8 mouse cellular contexts compared by ENCODE assay signal in the genomic region with DNA sequence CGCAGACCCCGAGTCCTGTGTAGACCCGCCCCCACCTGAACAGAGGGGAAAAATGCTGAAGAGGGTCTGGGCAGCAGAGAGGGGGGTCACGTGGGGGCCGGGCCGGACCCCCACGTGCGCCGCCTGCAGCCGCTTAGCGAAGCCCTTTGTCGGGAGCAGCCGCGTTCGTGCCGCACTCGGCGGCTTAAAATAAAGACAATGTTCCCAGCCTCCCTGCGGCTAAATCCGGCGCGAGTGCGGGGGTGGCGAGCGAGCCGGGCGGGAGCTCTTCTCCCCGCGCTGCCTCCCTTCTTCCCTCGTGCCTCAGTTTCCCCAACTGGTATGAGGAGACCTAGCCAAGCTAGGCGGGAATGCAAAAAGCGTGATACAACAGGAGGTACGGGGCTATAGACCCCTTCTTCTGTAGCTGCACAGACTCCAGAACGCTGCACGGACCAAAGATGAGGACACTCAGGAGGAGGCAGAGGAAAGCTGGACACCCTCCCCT. TPM values are rescaled to one million over a fixed set of nuclear protein-coding genes. Genes with fewer than 3 reads are reported as not detected.
A peak's percentile ranks its signal among the peaks of the same experiment; 100 is the strongest.
DNase-seq lines count a peak whose midpoint lies in the region; ATAC-seq and TF ChIP-seq lines count a peak whose summit lies in the region.

No protein-coding gene starts in this region.

- 1% methylated on average over 35 of the region's 35 CpGs for WGBS in lung, adult 2 months
- under 1% methylated on average over 35 of the region's 35 CpGs for WGBS in embryonic facial prominence, embryonic 13.5 days
- 2% methylated on average over 35 of the region's 35 CpGs for WGBS in hindbrain, embryonic 12.5 days
- WGBS in limb, embryonic 13.5 days, result 2% methylated on average over 35 of the region's 35 CpGs

- no peaks in the 10 kb centered on the region for H3K36me3 ChIP-seq in embryonic facial prominence, embryonic 13.5 days
- H3K36me3 ChIP-seq in hindbrain, embryonic 12.5 days, result no peaks in the 10 kb centered on the region
- no peaks in the 10 kb centered on the region for H3K36me3 ChIP-seq in limb, embryonic 13.5 days

- H3K4me1 ChIP-seq in lung, adult 2 months (ENCODE audit: control insufficient read depth, insufficient read depth, low read length), result peaks cover 9% of the 10 kb centered on the region
- peaks cover 25% of the 10 kb centered on the region for H3K4me1 ChIP-seq in embryonic facial prominence, embryonic 13.5 days
- peaks cover 14% of the 10 kb centered on the region for H3K4me1 ChIP-seq in hindbrain, embryonic 12.5 days
- H3K4me1 ChIP-seq in limb, embryonic 13.5 days, result peaks cover 24% of the 10 kb centered on the region; the same call in 1 of the 2 replicates

- H3K9ac ChIP-seq in embryonic facial prominence, embryonic 13.5 days, result peak overlapping the region; percentile 71
- peak overlapping the region; percentile 70 for H3K9ac ChIP-seq in hindbrain, embryonic 12.5 days
- H3K9ac ChIP-seq in limb, embryonic 13.5 days, result peak overlapping the region; percentile 67

- DNase-seq in lung, adult 2 months, result no peak
- DNase-seq in lung, adult 18-20 months, result no peak
- DNase-seq in retina, postnatal 1 day, result peak; percentile 61
- DNase-seq in cerebellum, postnatal 14 days, result no peak
- DNase-seq in cerebellum, adult 9-10 months, result no peak

- no peak for TF ChIP-seq CTCF in lung, adult 2 months (IDR thresholded peaks at IDR 0.05; ENCODE audit: insufficient read depth, low read length)

- peak overlapping the region; percentile 95 for H3K4me2 ChIP-seq in embryonic facial prominence, embryonic 13.5 days
- H3K4me2 ChIP-seq in hindbrain, embryonic 12.5 days (replicated peaks), result peak overlapping the region; percentile 83
- peak overlapping the region; percentile 92 for H3K4me2 ChIP-seq in limb, embryonic 13.5 days (replicated peaks)

- peaks cover 11% of the 10 kb centered on the region; the same call in 1 of the 2 replicates for H3K27me3 ChIP-seq in embryonic facial prominence, embryonic 13.5 days
- H3K27me3 ChIP-seq in hindbrain, embryonic 12.5 days, result peaks cover 17% of the 10 kb centered on the region
- H3K27me3 ChIP-seq in limb, embryonic 13.5 days, result peaks cover 20% of the 10 kb centered on the region

- ATAC-seq in embryonic facial prominence, embryonic 13.5 days (ENCODE audit: insufficient number of reproducible peaks, insufficient read depth, low FRiP score, low TSS enrichment, low read depth), result no peak
- ATAC-seq in hindbrain, embryonic 12.5 days (ENCODE audit: low FRiP score), result peak; percentile 59
- ATAC-seq in limb, embryonic 13.5 days (ENCODE audit: low FRiP score, low read depth), result peak; percentile 67

- H3K27ac ChIP-seq in embryonic facial prominence, embryonic 13.5 days, result no peak overlapping the region
- H3K27ac ChIP-seq in hindbrain, embryonic 12.5 days, result no peak overlapping the region
- H3K27ac ChIP-seq in limb, embryonic 13.5 days, result no peak overlapping the region

- no peak for TF ChIP-seq POLR2A in lung, adult 2 months (IDR thresholded peaks at IDR 0.05; ENCODE audit: borderline replicate concordance, extremely low read depth, low read depth, low read length)

- no peaks in the 10 kb centered on the region for H3K9me3 ChIP-seq in embryonic facial prominence, embryonic 13.5 days
- H3K9me3 ChIP-seq in hindbrain, embryonic 12.5 days (replicated peaks), result no peaks in the 10 kb centered on the region
- H3K9me3 ChIP-seq in limb, embryonic 13.5 days, result no peaks in the 10 kb centered on the region

- peak overlapping the region; percentile 24 for H3K4me3 ChIP-seq in lung, adult 2 months (replicated peaks; ENCODE audit: extremely low read depth, low read depth, low read length)
- peak overlapping the region; percentile 50 for H3K4me3 ChIP-seq in embryonic facial prominence, embryonic 13.5 days
- H3K4me3 ChIP-seq in hindbrain, embryonic 12.5 days, result peak overlapping the region; percentile 44
- peak overlapping the region; percentile 49 for H3K4me3 ChIP-seq in limb, embryonic 13.5 days

RNA-seq across cellular contexts. Expression of a gene that starts 1.7 kb away (rescaled TPM):
- polyA plus RNA-seq in lung, adult 2 months (2012; rRNA removed), result 0.89 and 1.7 TPM in 2 replicates
- 0.66 and 1.4 TPM in 2 replicates for polyA plus RNA-seq in embryonic facial prominence, embryonic 13.5 days (2015; fragmentation: Nextera tagmentation; extraction: Ambion mirVana)
- 0.61 and 0.94 TPM in 2 replicates for polyA plus RNA-seq in hindbrain, embryonic 12.5 days (2016; fragmentation: Nextera tagmentation; extraction: Ambion mirVana)
- 0.71 and 1.0 TPM in 2 replicates for polyA plus RNA-seq in limb, embryonic 13.5 days (2015; fragmentation: Nextera tagmentation; extraction: Ambion mirVana)

RNA-seq across cellular contexts. Expression of a gene that starts 44.0 kb away (rescaled TPM):
- not detected in 2 replicates for polyA plus RNA-seq in lung, adult 2 months (2012; rRNA removed)
- 0.08 and 0.12 TPM in 2 replicates for polyA plus RNA-seq in embryonic facial prominence, embryonic 13.5 days (2015; fragmentation: Nextera tagmentation; extraction: Ambion mirVana)
- 3.3 and 3.7 TPM in 2 replicates for polyA plus RNA-seq in hindbrain, embryonic 12.5 days (2016; fragmentation: Nextera tagmentation; extraction: Ambion mirVana)
- polyA plus RNA-seq in limb, embryonic 13.5 days (2015; fragmentation: Nextera tagmentation; extraction: Ambion mirVana), result not detected in 2 replicates
